Mouse (Mus musculus) forebrain, embryonic 16.5 days (tissue): ENCODE results near the gene Ssh1. TPM values are rescaled to one million over a fixed set of nuclear protein-coding genes. Genes with fewer than 3 reads are reported as not detected.

Experiments used
- ATAC-seq: fragments of 200-750 bp; cut with Nextera tagmentation; 2 replicates; pipeline ENCODE4 v1.8.0; 2017; ENCODE audit warnings: mild to moderate bottlenecking, moderate library complexity
- H3K27ac ChIP-seq: fragments of 300-500 bp; sonication (generic); 2 replicates; pipeline ENCODE4 v1.5.1; 2014; ENCODE audit warnings: low read length, control low read depth
- H3K27me3 ChIP-seq: fragments of 300-500 bp; sonication (generic); replicated peaks from 2 replicates; pipeline ENCODE4 v1.6.1; 2014; ENCODE audit warnings: low read length; ENCODE audit not compliant: control insufficient read depth, insufficient read depth
- H3K36me3 ChIP-seq: fragments of 300-500 bp; sonication (generic); 2 replicates; pipeline ENCODE4 v1.6.1; 2014; ENCODE audit not compliant: control insufficient read depth, insufficient read depth
- H3K4me1 ChIP-seq: fragments of 300-500 bp; sonication (generic); replicated peaks from 2 replicates; pipeline ENCODE4 v1.6.1; 2014; ENCODE audit warnings: low read length; ENCODE audit not compliant: control insufficient read depth, insufficient read depth
- H3K4me2 ChIP-seq: fragments of 300-500 bp; sonication (generic); 2 replicates; pipeline ENCODE4 v1.6.1; 2014; ENCODE audit warnings: mild to moderate bottlenecking, low read length, control low read depth
- H3K4me3 ChIP-seq: fragments of 300-500 bp; sonication (generic); replicated peaks from 2 replicates; pipeline ENCODE4 v1.5.1; 2014; ENCODE audit warnings: mild to moderate bottlenecking, low read length, control low read depth
- H3K9ac ChIP-seq: fragments of 300-500 bp; sonication (generic); replicated peaks from 2 replicates; pipeline ENCODE4 v1.6.1; 2014; ENCODE audit warnings: low read depth, low read length, control low read depth
- H3K9me3 ChIP-seq: fragments of 300-500 bp; sonication (generic); 2 replicates; pipeline ENCODE4 v1.6.1; 2016; ENCODE audit warnings: low read length; ENCODE audit not compliant: control insufficient read depth
- WGBS: fragments of 180-500 bp; shearing (Covaris S2); extraction: QIAGEN DNeasy Blood & Tissue Kit; methylation state at CpG from one replicate; pipeline ENCODE4 v1.1.7; 2014; 5-methylcytosine and 5-hydroxymethylcytosine counted together
- polyA plus RNA-seq: library from polyadenylated mRNA; unstranded; fragments of >200 nt; fragmentation: Nextera tagmentation; extraction: Ambion mirVana; gene quantifications from 2 replicates; pipeline ENCODE4 v1.2.1, GENCODE M21; 2015

The Ssh1 gene
- polyA plus RNA-seq, 1 experiment from 2014 or later = 12.4 TPM

GRCm38 (mm10) chr5:113960416-113960815 lies 33.3 kb downstream of the Ssh1 start:
- Histone ChIP-seq H3K36me3 (peaks cover 5% of the 10 kb centered on the region), H3K4me2 (no peak overlapping the region), H3K4me1 (no peaks in the 10 kb centered on the region), H3K9me3 (no peaks in the 10 kb centered on the region), H3K27me3 (no peaks in the 10 kb centered on the region), H3K4me3 (no peak overlapping the region), H3K27ac (no peak overlapping the region), H3K9ac (no peak overlapping the region)
- ATAC-seq = no peak
- 73% methylated on average over 8 of the region's 8 CpGs for WGBS

GRCm38 (mm10) chr5:113959039-113959438 lies 34.7 kb downstream of the Ssh1 start:
- no peak for ATAC-seq
- H3K4me2 ChIP-seq = no peak overlapping the region

GRCm38 (mm10) chr5:113956510-113956909 lies 37.2 kb downstream of the Ssh1 start:
- H3K4me3 ChIP-seq = no peak overlapping the region
- H3K27ac ChIP-seq = no peak overlapping the region
- H3K4me2 ChIP-seq = no peak overlapping the region
- peaks cover 5% of the 10 kb centered on the region for H3K36me3 ChIP-seq
- H3K9me3 ChIP-seq = no peaks in the 10 kb centered on the region
- no peak overlapping the region for H3K9ac ChIP-seq
- no peaks in the 10 kb centered on the region for H3K4me1 ChIP-seq
- 0% methylated on average over 4 of the region's 4 CpGs for WGBS
- ATAC-seq = peak; percentile 75
- no peaks in the 10 kb centered on the region for H3K27me3 ChIP-seq

More at GRCm38 (mm10) chr5:113959039-113959438, 34.7 kb downstream of the Ssh1 start:
- H3K27ac ChIP-seq = no peak overlapping the region
- H3K4me3 ChIP-seq = no peak overlapping the region
- WGBS = 11% methylated on average over 6 of the region's 6 CpGs
- no peaks in the 10 kb centered on the region for H3K4me1 ChIP-seq
- H3K36me3 ChIP-seq = peaks cover 3% of the 10 kb centered on the region
- H3K9ac ChIP-seq = no peak overlapping the region
- no peaks in the 10 kb centered on the region for H3K9me3 ChIP-seq
- no peaks in the 10 kb centered on the region for H3K27me3 ChIP-seq

- Histone ChIP-seq H3K9me3 (no peaks in the 10 kb centered on the region), H3K36me3 (peaks cover 5% of the 10 kb centered on the region)
- 84% methylated on average over 8 of the region's 8 CpGs for WGBS
Measured at GRCm38 (mm10) chr5:113955691-113956090, 38.0 kb downstream of the Ssh1 start.

GRCm38 (mm10) chr5:113955281-113955680 lies 38.4 kb downstream of the Ssh1 start:
- ATAC-seq = no peak
- 89% methylated on average over 5 of the region's 5 CpGs for WGBS
- Histone ChIP-seq H3K4me2 (no peak overlapping the region), H3K9ac (no peak overlapping the region), H3K36me3 (peaks cover 5% of the 10 kb centered on the region), H3K27ac (no peak overlapping the region), H3K27me3 (no peaks in the 10 kb centered on the region), H3K4me1 (peaks cover 11% of the 10 kb centered on the region), H3K9me3 (no peaks in the 10 kb centered on the region), H3K4me3 (no peak overlapping the region)

More at GRCm38 (mm10) chr5:113955691-113956090, 38.0 kb downstream of the Ssh1 start:
- H3K9ac ChIP-seq = no peak overlapping the region
- no peak overlapping the region for H3K4me3 ChIP-seq
- no peak for ATAC-seq
- H3K4me1 ChIP-seq = peaks cover 7% of the 10 kb centered on the region
- H3K27me3 ChIP-seq = no peaks in the 10 kb centered on the region
- H3K4me2 ChIP-seq = no peak overlapping the region
- no peak overlapping the region for H3K27ac ChIP-seq

GRCm38 (mm10) chr5:113954421-113954820 lies 39.3 kb downstream of the Ssh1 start:
- H3K4me1 ChIP-seq = peaks cover 15% of the 10 kb centered on the region
- no peaks in the 10 kb centered on the region for H3K9me3 ChIP-seq
- 9% methylated on average over 7 of the region's 7 CpGs for WGBS
- H3K9ac ChIP-seq = no peak overlapping the region
- no peak overlapping the region for H3K4me3 ChIP-seq
- no peaks in the 10 kb centered on the region for H3K27me3 ChIP-seq
- ATAC-seq = peak; percentile 62; the same call in 1 of the 2 replicates
- H3K4me2 ChIP-seq = no peak overlapping the region
- peaks cover 5% of the 10 kb centered on the region for H3K36me3 ChIP-seq
- H3K27ac ChIP-seq = no peak overlapping the region

GRCm38 (mm10) chr5:113952519-113952918 lies 41.2 kb downstream of the Ssh1 start:
- Histone ChIP-seq H3K4me3 (no peak overlapping the region), H3K27ac (no peak overlapping the region), H3K9me3 (no peaks in the 10 kb centered on the region), H3K9ac (no peak overlapping the region), H3K4me2 (no peak overlapping the region), H3K4me1 (peaks cover 15% of the 10 kb centered on the region), H3K27me3 (no peaks in the 10 kb centered on the region), H3K36me3 (peaks cover 7% of the 10 kb centered on the region)
- WGBS = 89% methylated on average over 10 of the region's 10 CpGs
- no peak for ATAC-seq

- no peak overlapping the region for H3K4me3 ChIP-seq
- no peaks in the 10 kb centered on the region for H3K27me3 ChIP-seq
- no peaks in the 10 kb centered on the region for H3K9me3 ChIP-seq
- H3K36me3 ChIP-seq = peaks cover 11% of the 10 kb centered on the region
- H3K9ac ChIP-seq = no peak overlapping the region
- H3K4me2 ChIP-seq = no peak overlapping the region
- 88% methylated on average over 11 of the region's 11 CpGs for WGBS
- ATAC-seq = no peak
- peaks cover 15% of the 10 kb centered on the region for H3K4me1 ChIP-seq
- H3K27ac ChIP-seq = no peak overlapping the region
Measured at GRCm38 (mm10) chr5:113951693-113952071, 42.0 kb downstream of the Ssh1 start.

GRCm38 (mm10) chr5:113950786-113951692 lies 42.7 kb downstream of the Ssh1 start:
- H3K9ac ChIP-seq = 0 out of 2 replicates have a peak overlapping the region, but pooled peaks have one; percentile 5
- H3K36me3 ChIP-seq = peaks cover 16% of the 10 kb centered on the region
- peak overlapping the region; percentile 62 for H3K27ac ChIP-seq
- no peaks in the 10 kb centered on the region for H3K9me3 ChIP-seq
- 67% methylated on average over 19 of the region's 19 CpGs for WGBS
- 0 out of 2 replicates have a peak, but pooled peaks have one; percentile 41 for ATAC-seq
- no peak overlapping the region for H3K4me3 ChIP-seq
- peaks cover 15% of the 10 kb centered on the region for H3K4me1 ChIP-seq
- H3K4me2 ChIP-seq = no peak overlapping the region
- no peaks in the 10 kb centered on the region for H3K27me3 ChIP-seq
